Mouse (Mus musculus) midbrain, embryonic 12.5 days (tissue): ENCODE data around the gene Selenof. TPM values are rescaled to one million over a fixed set of nuclear protein-coding genes. Genes with fewer than 3 reads are reported as not detected.
A peak's percentile ranks its signal among the peaks of the same experiment; 100 is the strongest.

Experiments used
- ATAC-seq: fragments of 200-750 bp; cut with Nextera tagmentation; 2 replicates; pipeline ENCODE4 v1.8.0; 2017; ENCODE audit warnings: low read depth, moderate TSS enrichment, moderate library complexity; ENCODE audit not compliant: low FRiP score
- H3K27ac ChIP-seq: fragments of 300-500 bp; sonication (generic); replicated peaks from 2 replicates; pipeline ENCODE4 v1.5.1; 2016; ENCODE audit warnings: mild to moderate bottlenecking
- H3K27me3 ChIP-seq: fragments of 300-500 bp; sonication (generic); 2 replicates; pipeline ENCODE4 v1.6.1; 2016; ENCODE audit warnings: mild to moderate bottlenecking
- H3K36me3 ChIP-seq: fragments of 300-500 bp; sonication (generic); 2 replicates; pipeline ENCODE4 v1.6.1; 2016
- H3K4me1 ChIP-seq: fragments of 300-500 bp; sonication (generic); 2 replicates; pipeline ENCODE4 v1.6.1; 2016
- H3K4me2 ChIP-seq: fragments of 300-500 bp; sonication (generic); replicated peaks from 2 replicates; pipeline ENCODE4 v1.6.1; 2016; ENCODE audit warnings: mild to moderate bottlenecking, moderate library complexity
- H3K4me3 ChIP-seq: fragments of 300-500 bp; sonication (generic); 2 replicates; pipeline ENCODE4 v1.5.1; 2016; ENCODE audit warnings: mild to moderate bottlenecking
- H3K9ac ChIP-seq: fragments of 300-500 bp; sonication (generic); replicated peaks from 2 replicates; pipeline ENCODE4 v1.6.1; 2016; ENCODE audit warnings: mild to moderate bottlenecking, moderate library complexity
- H3K9me3 ChIP-seq: fragments of 300-500 bp; sonication (generic); 2 replicates; pipeline ENCODE4 v1.6.1; 2016; ENCODE audit warnings: mild to moderate bottlenecking
- WGBS: fragments of 180-500 bp; shearing (Covaris S2); methylation state at CpG from one replicate; pipeline ENCODE4 v1.1.7; 2016; 5-methylcytosine and 5-hydroxymethylcytosine counted together
- polyA plus RNA-seq: library from polyadenylated mRNA; unstranded; fragments of >200 nt; fragmentation: Nextera tagmentation; extraction: Ambion mirVana; gene quantifications from 2 replicates; pipeline ENCODE4 v1.2.1, GENCODE M21; 2016

Selenof gene
- polyA plus RNA-seq, 1 experiment from 2014 or later = 470 TPM

DNA sequence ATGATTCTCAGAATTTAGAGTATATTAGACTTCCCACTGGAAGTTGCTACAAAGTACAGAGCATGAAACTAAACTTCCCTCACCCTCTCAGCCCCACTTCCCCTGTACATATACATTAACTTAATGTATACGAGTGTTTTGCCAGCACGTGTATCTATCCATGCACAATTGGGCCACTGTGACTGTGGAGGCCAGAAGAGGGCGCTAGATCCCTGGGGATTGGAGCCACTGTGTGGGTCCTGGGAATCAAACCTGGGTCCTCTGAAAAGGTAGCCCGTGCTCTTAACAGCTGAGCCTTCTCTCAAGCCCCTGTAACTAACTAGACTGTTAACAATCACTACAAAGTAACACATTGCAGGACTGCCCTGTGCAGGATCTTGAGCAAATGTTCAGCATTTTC, 36.3 kb downstream of the Selenof start:
- WGBS = 74% methylated on average over 4 of the region's 4 CpGs
- Histone ChIP-seq H3K36me3 (no peaks in the 10 kb centered on the region), H3K4me1 (peaks cover 6% of the 10 kb centered on the region; the same call in 1 of the 2 replicates), H3K9ac (no peak overlapping the region), H3K4me3 (no peak overlapping the region), H3K9me3 (no peaks in the 10 kb centered on the region), H3K27me3 (no peaks in the 10 kb centered on the region), H3K4me2 (no peak overlapping the region), H3K27ac (no peak overlapping the region)
- ATAC-seq = no peak

- Histone ChIP-seq H3K36me3 (no peaks in the 10 kb centered on the region), H3K9me3 (no peaks in the 10 kb centered on the region), H3K9ac (no peak overlapping the region), H3K4me3 (no peak overlapping the region), H3K27ac (no peak overlapping the region), H3K27me3 (no peaks in the 10 kb centered on the region), H3K4me1 (peaks cover 11% of the 10 kb centered on the region; the same call in 1 of the 2 replicates), H3K4me2 (no peak overlapping the region)
- no peak for ATAC-seq
- 89% methylated on average over 5 of the region's 5 CpGs for WGBS
Observed at GRCm38 (mm10) chr3:144608090-144608489, 38.0 kb downstream of the Selenof start.

- Histone ChIP-seq H3K4me2 (no peak overlapping the region), H3K9me3 (no peaks in the 10 kb centered on the region), H3K4me1 (peaks cover 12% of the 10 kb centered on the region; the same call in 1 of the 2 replicates), H3K4me3 (no peak overlapping the region), H3K27ac (no peak overlapping the region), H3K9ac (no peak overlapping the region), H3K36me3 (no peaks in the 10 kb centered on the region), H3K27me3 (no peaks in the 10 kb centered on the region)
- WGBS = 45% methylated on average over 5 of the region's 5 CpGs
- ATAC-seq = no peak
Observed at GRCm38 (mm10) chr3:144610759-144611158, 40.7 kb downstream of the Selenof start.

DNA sequence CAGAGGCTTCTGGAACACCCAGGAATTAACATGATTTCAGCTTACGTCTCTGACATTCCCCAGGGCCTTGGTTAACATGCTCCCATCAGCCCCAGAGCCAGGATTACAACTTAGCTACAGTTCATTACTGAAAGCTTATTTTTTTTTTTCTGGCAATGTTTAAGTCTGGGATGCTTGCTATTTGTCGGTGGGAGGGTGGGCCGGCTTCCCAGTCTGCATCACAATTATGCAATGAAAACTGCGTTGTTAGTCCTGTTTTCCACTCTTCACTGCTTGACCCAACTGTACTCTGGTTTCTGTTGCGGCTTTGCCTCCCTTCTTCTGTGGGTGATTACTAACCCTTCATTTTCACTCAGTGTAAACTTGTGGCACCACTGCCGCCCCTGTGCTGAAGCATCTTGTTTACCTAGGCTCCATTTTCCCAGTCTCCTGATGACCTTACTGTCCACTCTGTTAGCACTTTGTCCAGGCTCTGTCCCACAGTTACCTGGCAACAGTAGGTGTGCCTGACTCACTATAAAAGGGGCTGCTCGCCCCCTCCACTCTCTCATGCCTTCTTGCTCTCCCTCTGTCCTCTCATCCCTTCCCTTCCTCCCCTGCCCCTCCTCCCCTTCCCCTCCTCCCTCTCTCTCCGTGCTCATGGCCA, 41.6 kb downstream of the Selenof start:
- no peak; the same call in 1 of the 2 replicates for ATAC-seq
- Histone ChIP-seq H3K4me2 (no peak overlapping the region), H3K27ac (no peak overlapping the region), H3K4me3 (no peak overlapping the region), H3K9me3 (no peaks in the 10 kb centered on the region), H3K4me1 (peaks cover 21% of the 10 kb centered on the region), H3K36me3 (no peaks in the 10 kb centered on the region), H3K9ac (no peak overlapping the region), H3K27me3 (no peaks in the 10 kb centered on the region)
- 50% methylated on average over 8 of the region's 8 CpGs for WGBS

DNA sequence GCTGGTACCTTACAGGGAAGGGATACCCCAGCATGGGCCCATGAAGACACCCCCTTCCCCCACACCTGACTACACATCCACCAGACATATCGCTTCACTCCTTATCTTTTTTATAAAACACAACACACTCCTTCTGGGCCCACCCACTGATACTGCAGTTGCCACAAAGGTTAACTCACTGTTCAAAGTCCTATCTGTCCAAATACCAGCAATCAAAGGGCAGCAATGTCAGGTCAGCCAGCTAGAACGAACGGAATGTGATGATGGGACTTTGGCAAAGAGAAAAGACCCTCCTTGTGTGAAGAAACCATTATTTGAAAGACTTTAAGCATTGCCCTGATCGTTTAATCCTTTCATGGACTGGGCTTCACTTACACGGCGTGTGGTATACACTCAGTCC, 42.3 kb downstream of the Selenof start:
- Histone ChIP-seq H3K4me1 (peaks cover 23% of the 10 kb centered on the region), H3K27ac (no peak overlapping the region), H3K4me2 (no peak overlapping the region), H3K27me3 (no peaks in the 10 kb centered on the region), H3K9me3 (no peaks in the 10 kb centered on the region), H3K9ac (no peak overlapping the region), H3K4me3 (no peak overlapping the region), H3K36me3 (no peaks in the 10 kb centered on the region)
- no peak for ATAC-seq
- WGBS = 74% methylated on average over 6 of the region's 6 CpGs

DNA sequence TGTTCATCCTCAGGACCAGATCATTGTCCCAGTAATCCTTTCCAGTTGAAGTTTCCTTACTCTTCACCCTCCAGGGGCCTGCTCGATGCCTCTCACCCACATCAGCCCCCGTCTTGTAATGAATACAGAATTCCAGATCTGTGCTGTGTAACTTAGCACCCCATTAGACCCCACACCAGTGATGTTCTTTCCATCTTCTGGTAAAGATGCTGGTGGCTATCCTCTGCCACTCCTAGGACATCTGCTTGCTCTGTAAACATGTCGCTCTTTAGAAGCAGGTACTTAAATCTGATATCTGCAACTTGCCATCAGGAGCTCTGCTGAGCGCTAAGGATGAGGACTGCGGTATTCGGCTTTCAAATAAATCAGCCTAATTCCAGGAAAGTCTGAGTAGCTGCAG, 44.2 kb downstream of the Selenof start:
- Histone ChIP-seq H3K27me3 (no peaks in the 10 kb centered on the region), H3K4me3 (no peak overlapping the region), H3K9me3 (no peaks in the 10 kb centered on the region), H3K4me1 (peaks cover 23% of the 10 kb centered on the region), H3K27ac (no peak overlapping the region), H3K36me3 (no peaks in the 10 kb centered on the region), H3K9ac (no peak overlapping the region), H3K4me2 (no peak overlapping the region)
- no peak for ATAC-seq
- 85% methylated on average over 6 of the region's 6 CpGs for WGBS

GRCm38 (mm10) chr3:144614698-144615097, 44.6 kb downstream of the Selenof start:
- no peaks in the 10 kb centered on the region for H3K36me3 ChIP-seq
- no peak overlapping the region for H3K4me2 ChIP-seq
- H3K4me3 ChIP-seq = no peak overlapping the region
- H3K4me1 ChIP-seq = peaks cover 23% of the 10 kb centered on the region
- 86% methylated on average over 10 of the region's 10 CpGs for WGBS
- H3K9me3 ChIP-seq = no peaks in the 10 kb centered on the region
- no peak overlapping the region for H3K27ac ChIP-seq
- H3K9ac ChIP-seq = no peak overlapping the region
- no peak for ATAC-seq
- no peaks in the 10 kb centered on the region for H3K27me3 ChIP-seq

DNA sequence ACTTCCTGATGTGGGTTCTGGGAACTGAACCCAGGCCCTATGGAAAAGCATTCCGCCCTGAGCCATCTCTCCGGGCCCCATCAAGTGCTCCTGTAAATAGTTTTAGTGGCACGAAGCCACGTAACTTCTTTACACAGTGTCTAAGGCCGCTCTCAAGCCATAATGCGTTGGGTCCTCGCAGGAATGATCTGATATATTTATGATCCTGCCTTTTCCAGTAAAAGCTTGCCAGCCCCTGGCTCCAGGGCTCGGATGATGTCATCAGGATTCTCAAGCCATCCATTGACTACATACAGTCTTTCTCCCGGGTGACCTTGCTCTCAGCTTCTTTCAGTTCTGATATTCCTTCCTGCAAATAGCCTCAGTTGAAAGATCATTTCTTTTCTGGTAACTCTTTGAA, 45.4 kb downstream of the Selenof start:
- H3K4me2 ChIP-seq = no peak overlapping the region
- peaks cover 23% of the 10 kb centered on the region for H3K4me1 ChIP-seq
- H3K36me3 ChIP-seq = no peaks in the 10 kb centered on the region
- H3K27ac ChIP-seq = no peak overlapping the region
- no peak overlapping the region for H3K9ac ChIP-seq
- H3K4me3 ChIP-seq = no peak overlapping the region
- H3K27me3 ChIP-seq = no peaks in the 10 kb centered on the region
- H3K9me3 ChIP-seq = no peaks in the 10 kb centered on the region
- 93% methylated on average over 9 of the region's 9 CpGs for WGBS
- ATAC-seq = no peak

GRCm38 (mm10) chr3:144616654-144617425, 46.7 kb downstream of the Selenof start:
- peak; percentile 92 for ATAC-seq
- H3K4me2 ChIP-seq = no peak overlapping the region
- peaks cover 13% of the 10 kb centered on the region for H3K4me1 ChIP-seq
- no peaks in the 10 kb centered on the region for H3K36me3 ChIP-seq
- 51% methylated on average over 8 of the region's 8 CpGs for WGBS
- no peak overlapping the region for H3K9ac ChIP-seq
- no peaks in the 10 kb centered on the region for H3K9me3 ChIP-seq
- no peak overlapping the region for H3K4me3 ChIP-seq
- H3K27me3 ChIP-seq = no peaks in the 10 kb centered on the region
- peak overlapping the region; percentile 36 for H3K27ac ChIP-seq

GRCm38 (mm10) chr3:144617633-144618180, 47.6 kb downstream of the Selenof start:
- Histone ChIP-seq H3K4me3 (no peak overlapping the region), H3K27ac (no peak overlapping the region), H3K27me3 (no peaks in the 10 kb centered on the region), H3K4me1 (peaks cover 13% of the 10 kb centered on the region), H3K36me3 (no peaks in the 10 kb centered on the region), H3K9ac (no peak overlapping the region), H3K9me3 (no peaks in the 10 kb centered on the region), H3K4me2 (no peak overlapping the region)
- 88% methylated on average over 10 of the region's 10 CpGs for WGBS
- ATAC-seq = no peak

- Histone ChIP-seq H3K4me1 (peaks cover 4% of the 10 kb centered on the region; the same call in 1 of the 2 replicates), H3K27ac (no peak overlapping the region; the same call in 1 of the 2 replicates), H3K9me3 (no peaks in the 10 kb centered on the region), H3K4me2 (no peak overlapping the region), H3K4me3 (no peak overlapping the region), H3K36me3 (no peaks in the 10 kb centered on the region), H3K9ac (no peak overlapping the region), H3K27me3 (no peaks in the 10 kb centered on the region)
- WGBS = 74% methylated on average over 13 of the region's 13 CpGs
- ATAC-seq = peak; percentile 66
Observed at GRCm38 (mm10) chr3:144622930-144623612, 53.0 kb downstream of the Selenof start.

DNA sequence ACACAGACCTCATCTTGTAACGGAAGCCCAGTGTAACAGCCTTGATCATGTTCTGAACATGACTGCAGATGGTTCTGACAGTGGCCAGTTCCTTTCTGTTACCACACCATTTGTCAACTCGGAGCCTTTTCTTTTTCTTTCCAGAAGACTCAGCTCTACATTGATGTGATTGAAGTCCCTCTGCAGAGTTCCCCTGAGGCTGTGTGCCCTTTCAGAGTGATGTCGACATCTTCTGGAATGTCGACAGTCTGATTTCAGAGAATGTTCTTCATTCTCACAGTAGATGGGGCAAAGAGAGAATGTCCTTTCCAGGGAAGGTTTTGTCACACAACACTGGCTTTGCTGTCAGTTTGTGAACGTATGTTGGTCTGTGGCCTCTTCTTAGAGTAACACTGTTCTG, 55.6 kb downstream of the Selenof start:
- Histone ChIP-seq H3K4me2 (no peak overlapping the region), H3K27me3 (no peaks in the 10 kb centered on the region), H3K9me3 (no peaks in the 10 kb centered on the region), H3K4me3 (no peak overlapping the region), H3K36me3 (no peaks in the 10 kb centered on the region), H3K4me1 (peaks cover 4% of the 10 kb centered on the region; the same call in 1 of the 2 replicates), H3K9ac (no peak overlapping the region), H3K27ac (no peak overlapping the region)
- 91% methylated on average over 5 of the region's 5 CpGs for WGBS
- no peak for ATAC-seq
